In genomic region chr3:36531979-36532542, GRCm38 (mm10) we compare ENCODE assay signal across 8 mouse cellular contexts. TPM values are rescaled to one million over a fixed set of nuclear protein-coding genes. Genes with fewer than 3 reads are reported as not detected.
DNase-seq lines count a peak whose midpoint lies in the region; ATAC-seq and TF ChIP-seq lines count a peak whose summit lies in the region.

No protein-coding gene starts in this region.

- peak overlapping the region; percentile 35; the same call in 1 of the 2 replicates for H3K9ac ChIP-seq in hindbrain, postnatal 0 days (replicated peaks; ENCODE audit: low read length)
- no peak overlapping the region for H3K9ac ChIP-seq in midbrain, embryonic 14.5 days (replicated peaks; ENCODE audit: low read length)

- no peaks in the 10 kb centered on the region; the same call in 1 of the 2 replicates for H3K27me3 ChIP-seq in kidney, adult 2 months (replicated peaks; ENCODE audit: control insufficient read depth, insufficient read depth, low read length)
- H3K27me3 ChIP-seq in hindbrain, postnatal 0 days (ENCODE audit: insufficient read depth, low read length), result no peaks in the 10 kb centered on the region
- H3K27me3 ChIP-seq in midbrain, embryonic 14.5 days (ENCODE audit: control insufficient read depth, insufficient read depth, low read length), result no peaks in the 10 kb centered on the region

- no peaks in the 10 kb centered on the region for H3K36me3 ChIP-seq in kidney, adult 2 months (ENCODE audit: control insufficient read depth, insufficient read depth, low read length)
- H3K36me3 ChIP-seq in hindbrain, postnatal 0 days (ENCODE audit: insufficient read depth, low read length), result no peaks in the 10 kb centered on the region
- H3K36me3 ChIP-seq in midbrain, embryonic 14.5 days (ENCODE audit: control insufficient read depth, insufficient read depth, low read length), result no peaks in the 10 kb centered on the region

- DNase-seq in kidney, adult 2 months, result no peak
- DNase-seq in kidney, postnatal 10 days, result no peak
- peak; percentile 60 for DNase-seq in embryo, embryonic 10 days (ENCODE audit: low spot score)
- peak; percentile 13 for DNase-seq in hindbrain, postnatal 0 days (ENCODE audit: low spot score)
- DNase-seq in midbrain, embryonic 14.5 days, result peak; percentile 5
- no peak for DNase-seq in gastrocnemius, postnatal 10 days
- no peak for DNase-seq in frontal cortex, postnatal 10 days (ENCODE audit: low spot score in 2 of 2)
- no peak for DNase-seq in retina, embryonic 14.5 days (ENCODE audit: low spot score)

- H3K4me3 ChIP-seq in kidney, adult 2 months (ENCODE audit: insufficient read depth, low read depth, low read length), result peak overlapping the region; percentile 44
- H3K4me3 ChIP-seq in hindbrain, postnatal 0 days (ENCODE audit: low read length), result peak overlapping the region; percentile 26
- H3K4me3 ChIP-seq in midbrain, embryonic 14.5 days (replicated peaks; ENCODE audit: low read depth, low read length), result no peak overlapping the region

- peak overlapping the region; percentile 53 for H3K4me2 ChIP-seq in hindbrain, postnatal 0 days (ENCODE audit: low read depth, low read length)
- H3K4me2 ChIP-seq in midbrain, embryonic 14.5 days (ENCODE audit: low read length), result peak overlapping the region; percentile 31

- 8% methylated on average over 18 of the region's 18 CpGs for WGBS in kidney, adult 2 months
- 14% methylated on average over 18 of the region's 18 CpGs for WGBS in hindbrain, postnatal 0 days
- 27% methylated on average over 18 of the region's 18 CpGs for WGBS in midbrain, embryonic 14.5 days

- TF ChIP-seq POLR2A in kidney, adult 2 months (IDR thresholded peaks at IDR 0.05; ENCODE audit: low read depth, low read length), result no peak

- ATAC-seq in hindbrain, postnatal 0 days, result no peak
- no peak for ATAC-seq in midbrain, embryonic 14.5 days (ENCODE audit: low FRiP score, low TSS enrichment)

- no peak for TF ChIP-seq CTCF in kidney, adult 2 months (conservative IDR thresholded peaks at IDR 0.05; ENCODE audit: insufficient read depth, insufficient read length, low read depth, low read length)
- TF ChIP-seq CTCF in hindbrain, postnatal 0 days (IDR thresholded peaks at IDR 0.05; ENCODE audit: low read depth), result no peak

- peaks cover 4% of the 10 kb centered on the region; the same call in 1 of the 2 replicates for H3K4me1 ChIP-seq in kidney, adult 2 months (ENCODE audit: control insufficient read depth, insufficient read depth, low read length)
- no peaks in the 10 kb centered on the region for H3K4me1 ChIP-seq in hindbrain, postnatal 0 days (ENCODE audit: insufficient read depth, low read length)
- no peaks in the 10 kb centered on the region for H3K4me1 ChIP-seq in midbrain, embryonic 14.5 days (ENCODE audit: control insufficient read depth, insufficient read depth, low read length)

- H3K27ac ChIP-seq in kidney, adult 2 months (ENCODE audit: insufficient read depth, low read depth, low read length), result no peak overlapping the region
- H3K27ac ChIP-seq in hindbrain, postnatal 0 days, result no peak overlapping the region
- no peak overlapping the region for H3K27ac ChIP-seq in midbrain, embryonic 14.5 days (replicated peaks; ENCODE audit: low read depth, low read length)

- no peaks in the 10 kb centered on the region for H3K9me3 ChIP-seq in hindbrain, postnatal 0 days (ENCODE audit: low read length)
- H3K9me3 ChIP-seq in midbrain, embryonic 14.5 days (ENCODE audit: control insufficient read depth, low read length), result no peaks in the 10 kb centered on the region

RNA-seq across cellular contexts. Expression of gene Gm11549, which starts 10.4 kb away (rescaled TPM):
- not detected in 2 replicates for polyA plus RNA-seq in kidney, adult 2 months (2012; rRNA removed)
- total RNA-seq in hindbrain, postnatal 0 days (2014; rRNA removed), result 1.0 and 1.3 TPM in 2 replicates
- 0.53 and 0.62 TPM in 2 replicates for polyA plus RNA-seq in hindbrain, postnatal 0 days (2015; fragmentation: Nextera tagmentation; extraction: Ambion mirVana)
- 0.21 and 0.27 TPM in 2 replicates for polyA plus RNA-seq in midbrain, embryonic 14.5 days (2014; fragmentation: Nextera tagmentation; extraction: Ambion mirVana)
- total RNA-seq in gastrocnemius, postnatal 10 days (2021), result under 1 TPM; 0.19 to 0.23 TPM

RNA-seq across cellular contexts. Expression of gene Exosc9, which starts 20.3 kb away (rescaled TPM):
- polyA plus RNA-seq in kidney, adult 2 months (2012; rRNA removed), result 9.0 and 9.8 TPM in 2 replicates
- 34.9 and 37.2 TPM in 2 replicates for total RNA-seq in hindbrain, postnatal 0 days (2014; rRNA removed)
- polyA plus RNA-seq in hindbrain, postnatal 0 days (2015; fragmentation: Nextera tagmentation; extraction: Ambion mirVana), result 68.2 and 70.5 TPM in 2 replicates
- polyA plus RNA-seq in midbrain, embryonic 14.5 days (2014; fragmentation: Nextera tagmentation; extraction: Ambion mirVana), result 83.2 and 85.5 TPM in 2 replicates
- 10 to 100 TPM; 23.1 to 24.5 TPM for total RNA-seq in gastrocnemius, postnatal 10 days (2021)

RNA-seq across cellular contexts. Expression of gene Ccna2, which starts 39.9 kb away (rescaled TPM):
- 1.6 and 1.7 TPM in 2 replicates for polyA plus RNA-seq in kidney, adult 2 months (2012; rRNA removed)
- 54.1 and 69.2 TPM in 2 replicates for total RNA-seq in hindbrain, postnatal 0 days (2014; rRNA removed)
- polyA plus RNA-seq in hindbrain, postnatal 0 days (2015; fragmentation: Nextera tagmentation; extraction: Ambion mirVana), result 30.9 and 34.7 TPM in 2 replicates
- 24.7 and 55.1 TPM in 2 replicates for polyA plus RNA-seq in midbrain, embryonic 14.5 days (2014; fragmentation: Nextera tagmentation; extraction: Ambion mirVana)
- 10 to 100 TPM; 18.4 to 21.8 TPM for total RNA-seq in gastrocnemius, postnatal 10 days (2021)

RNA-seq across cellular contexts. Expression of gene 1810062G17Rik, which starts 56.3 kb away (rescaled TPM):
- polyA plus RNA-seq in kidney, adult 2 months (2012; rRNA removed), result 0.58 and 0.80 TPM in 2 replicates
- not detected in 2 replicates for total RNA-seq in hindbrain, postnatal 0 days (2014; rRNA removed)
- 0.91 and 1.1 TPM in 2 replicates for polyA plus RNA-seq in hindbrain, postnatal 0 days (2015; fragmentation: Nextera tagmentation; extraction: Ambion mirVana)
- 0.24 TPM in 1 of 2 replicates, not detected in the other for polyA plus RNA-seq in midbrain, embryonic 14.5 days (2014; fragmentation: Nextera tagmentation; extraction: Ambion mirVana)
- total RNA-seq in gastrocnemius, postnatal 10 days (2021), result 1 to 10 TPM in 1 of 2 experiments, under 1 TPM in 1; 0.59 to 1.1 TPM

RNA-seq across cellular contexts. Expression of gene Anxa5, which starts 56.4 kb away (rescaled TPM):
- polyA plus RNA-seq in kidney, adult 2 months (2012; rRNA removed), result 300 and 316 TPM in 2 replicates
- total RNA-seq in hindbrain, postnatal 0 days (2014; rRNA removed), result 31.8 and 33.5 TPM in 2 replicates
- polyA plus RNA-seq in hindbrain, postnatal 0 days (2015; fragmentation: Nextera tagmentation; extraction: Ambion mirVana), result 54.0 and 55.5 TPM in 2 replicates
- 19.8 and 49.1 TPM in 2 replicates for polyA plus RNA-seq in midbrain, embryonic 14.5 days (2014; fragmentation: Nextera tagmentation; extraction: Ambion mirVana)
- 100 to 1,000 TPM; 120 to 161 TPM for total RNA-seq in gastrocnemius, postnatal 10 days (2021)

Comparison
In these comparisons a context has a peak if more than half of its experiments do, and no peak if none do; other contexts are left out.
1. DNase-seq: peak in embryo, embryonic 10 days (single experiment), hindbrain, postnatal 0 days (single experiment) and midbrain, embryonic 14.5 days (single experiment); none in kidney, adult 2 months (single experiment), kidney, postnatal 10 days (single experiment), gastrocnemius, postnatal 10 days (single experiment), frontal cortex, postnatal 10 days (0 of 2) and retina, embryonic 14.5 days (single experiment).